Mouse (Mus musculus) liver, postnatal 0 days (tissue): Measurements from ENCODE around the gene Kng2. TPM values are rescaled to one million over a fixed set of nuclear protein-coding genes. Genes with fewer than 3 reads are reported as not detected.
A peak's percentile ranks its signal among the peaks of the same experiment; 100 is the strongest.
"Not testable (repeated sequence)": the region's sequence is repeated elsewhere in the genome, so short reads cannot be mapped to it uniquely, and the experiment has no call there.

Experiments
- ATAC-seq: fragments of 200-750 bp; cut with Nextera tagmentation; 2 replicates; pipeline ENCODE4 v1.8.0; 2017; ENCODE audit warnings: mild to moderate bottlenecking, moderate library complexity
- DNase-seq: peaks from one replicate; pipeline ENCODE4 v3.0.0-alpha.2; 2016
- H3K27ac ChIP-seq: fragments of 300-500 bp; sonication (generic); 2 replicates; pipeline ENCODE4 v1.5.1; 2014; ENCODE audit warnings: antibody characterized with exemption, moderate library complexity, mild to moderate bottlenecking, low read depth
- H3K27me3 ChIP-seq: fragments of 300-500 bp; sonication (generic); 2 replicates; pipeline ENCODE4 v1.6.1; 2014; ENCODE audit warnings: low read length, control low read depth, mixed read lengths; ENCODE audit not compliant: insufficient read depth
- H3K36me3 ChIP-seq: fragments of 300-500 bp; sonication (generic); replicated peaks from 2 replicates; pipeline ENCODE4 v1.6.1; 2014; ENCODE audit warnings: mild to moderate bottlenecking, control low read depth, low read length, moderate library complexity, mixed read lengths; ENCODE audit not compliant: insufficient read depth
- H3K4me1 ChIP-seq: fragments of 300-500 bp; sonication (generic); 2 replicates; pipeline ENCODE4 v1.6.1; 2014; ENCODE audit warnings: antibody characterized with exemption, mild to moderate bottlenecking, control low read depth; ENCODE audit not compliant: insufficient read depth
- H3K4me2 ChIP-seq: fragments of 300-500 bp; sonication (generic); 2 replicates; pipeline ENCODE4 v1.6.1; 2014; ENCODE audit warnings: low read depth, mild to moderate bottlenecking, low read length, moderate library complexity, mixed read lengths
- H3K4me3 ChIP-seq: fragments of 300-500 bp; sonication (generic); 2 replicates; pipeline ENCODE4 v1.5.1; 2014; ENCODE audit warnings: low read depth, low read length
- H3K9ac ChIP-seq: fragments of 300-500 bp; sonication (generic); replicated peaks from 2 replicates; pipeline ENCODE4 v1.6.1; 2014; ENCODE audit warnings: mild to moderate bottlenecking, moderate library complexity
- H3K9me3 ChIP-seq: fragments of 300-500 bp; sonication (generic); 2 replicates; pipeline ENCODE4 v1.6.1; 2016; ENCODE audit warnings: mild to moderate bottlenecking, control low read depth, low read length, mixed read lengths
- CTCF ChIP-seq: sonication (generic); IDR thresholded peaks from 2 replicates; pipeline ENCODE4 v1.5.1; 2016; ENCODE audit warnings: antibody characterized with exemption, low read depth
- EP300 ChIP-seq: IDR thresholded peaks from 2 replicates; pipeline ENCODE4 v1.6.1; 2016; ENCODE audit warnings: antibody characterized with exemption, low read depth, mild to moderate bottlenecking
- WGBS: fragments of 180-500 bp; shearing (Covaris S2); extraction: QIAGEN DNeasy Blood & Tissue Kit; methylation state at CpG from one replicate; pipeline ENCODE4 v1.1.7; 2014; ENCODE audit not compliant: insufficient replicate concordance; 5-methylcytosine and 5-hydroxymethylcytosine counted together
- polyA plus RNA-seq: library from polyadenylated mRNA; unstranded; fragments of >200 nt; fragmentation: Nextera tagmentation; extraction: Ambion mirVana; gene quantifications from 2 replicates; pipeline ENCODE4 v1.2.1, GENCODE M21; 2015

Kng2 gene
- polyA plus RNA-seq, 1 experiment from 2014 or later, result 348 TPM

- no peak for ATAC-seq
- DNase-seq, result no peak
- Histone ChIP-seq H3K36me3 (no peaks in the 10 kb centered on the region), H3K27ac (no peak overlapping the region), H3K4me2 (no peak overlapping the region), H3K9me3 (no peaks in the 10 kb centered on the region), H3K4me1 (0 out of 2 replicates have a peak, but pooled peaks cover 2% of the 10 kb centered on the region), H3K9ac (no peak overlapping the region), H3K27me3 (no peaks in the 10 kb centered on the region), H3K4me3 (no peak overlapping the region)
- no peak for TF ChIP-seq CTCF
- 49% methylated on average over 4 of the region's 4 CpGs for WGBS
Observed at GRCm38 (mm10) chr16:23040876-23041275, 11.6 kb upstream of the Kng2 start.

GRCm38 (mm10) chr16:23039281-23039680, 10.0 kb upstream of the Kng2 start:
- Histone ChIP-seq H3K36me3 (no peaks in the 10 kb centered on the region), H3K9me3 (no peaks in the 10 kb centered on the region), H3K27ac (peak overlapping the region; percentile 84), H3K9ac (no peak overlapping the region), H3K27me3 (no peaks in the 10 kb centered on the region), H3K4me2 (no peak overlapping the region), H3K4me1 (peaks cover 2% of the 10 kb centered on the region; the same call in 1 of the 2 replicates), H3K4me3 (no peak overlapping the region)
- WGBS, result 66% methylated on average over 4 of the region's 4 CpGs
- no peak for TF ChIP-seq CTCF
- peak; percentile 32; the same call in 1 of the 2 replicates for TF ChIP-seq EP300
- DNase-seq (no peak), ATAC-seq (peak; percentile 83)

GRCm38 (mm10) chr16:23037744-23038143, 8.5 kb upstream of the Kng2 start:
- no peak overlapping the region for H3K9ac ChIP-seq

DNA sequence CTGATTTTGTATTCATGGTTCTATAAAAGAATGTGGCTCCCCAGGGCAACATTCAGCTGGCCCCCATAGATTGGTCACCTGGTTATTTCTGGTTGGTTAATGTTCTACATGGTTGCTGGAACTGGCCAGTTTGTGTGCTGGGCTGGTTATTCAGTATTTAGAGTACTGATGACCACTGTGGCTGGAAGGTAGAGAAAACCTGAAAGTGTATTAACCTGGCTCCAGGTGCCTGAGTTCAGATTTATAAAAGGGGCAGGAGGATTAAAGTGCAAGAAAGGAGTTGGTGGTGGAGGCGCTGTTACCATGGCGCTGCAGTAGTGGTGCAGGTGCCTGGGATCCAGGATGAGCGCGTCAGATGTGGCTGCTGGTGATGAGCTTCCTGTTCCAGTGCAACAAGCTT, 4.4 kb upstream of the Kng2 start:
- DNase-seq, result no peak
- TF ChIP-seq EP300 (no peak), CTCF (no peak)

More at GRCm38 (mm10) chr16:23037744-23038143, 8.5 kb upstream of the Kng2 start:
- no peak overlapping the region for H3K4me2 ChIP-seq
- H3K4me1 ChIP-seq, result peaks cover 5% of the 10 kb centered on the region; the same call in 1 of the 2 replicates
- ATAC-seq (peak; percentile 78), DNase-seq (no peak)
- no peak overlapping the region for H3K4me3 ChIP-seq
- 55% methylated on average over 7 of the region's 7 CpGs for WGBS
- no peak for TF ChIP-seq CTCF
- TF ChIP-seq EP300, result no peak
- no peaks in the 10 kb centered on the region for H3K9me3 ChIP-seq
- no peaks in the 10 kb centered on the region for H3K27me3 ChIP-seq
- H3K36me3 ChIP-seq, result no peaks in the 10 kb centered on the region
- peak overlapping the region; percentile 70 for H3K27ac ChIP-seq

DNA sequence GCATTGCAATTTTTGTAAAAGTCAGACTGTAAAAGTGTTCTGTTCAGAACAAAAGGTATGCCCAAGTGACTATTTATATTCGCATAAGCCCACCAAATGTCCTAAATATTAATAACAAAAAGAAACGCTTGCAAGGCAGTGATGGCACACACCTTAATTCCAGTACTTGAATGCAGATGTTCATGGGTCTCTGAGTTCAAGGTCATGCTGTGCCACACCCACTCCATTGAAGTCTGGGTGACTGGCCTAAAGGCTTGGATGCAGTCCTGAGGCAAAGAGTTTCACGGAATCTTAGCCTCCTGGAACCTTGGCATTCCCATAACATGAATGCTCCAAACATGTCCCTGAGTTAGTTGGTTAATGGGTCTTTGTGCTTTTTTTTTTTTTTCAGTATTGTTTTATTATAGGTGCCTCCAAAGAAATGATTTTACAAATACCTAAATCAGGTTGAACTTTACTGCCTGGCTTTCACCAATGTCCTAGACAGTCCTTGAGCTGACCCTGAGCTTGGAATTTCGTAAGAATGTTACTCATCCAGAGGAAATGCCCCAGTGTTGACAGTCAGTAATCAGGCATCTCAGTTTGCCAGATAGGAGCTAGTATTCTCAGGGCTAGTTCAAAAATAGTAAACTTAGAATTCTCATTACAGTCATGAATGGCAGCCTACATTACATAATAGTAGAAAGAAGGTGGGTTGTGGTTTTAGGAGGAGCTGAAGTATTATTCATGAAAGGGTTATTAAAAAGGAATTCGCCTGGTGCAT, 1.6 kb upstream of the Kng2 start:
- no peak for DNase-seq
- WGBS, result 71% methylated on average over 5 of the region's 5 CpGs
- H3K27ac ChIP-seq, result peak overlapping the region; percentile 29; the same call in 1 of the 2 replicates
- H3K9ac ChIP-seq, result no peak overlapping the region
- H3K27me3 ChIP-seq, result no peaks in the 10 kb centered on the region
- peaks cover 8% of the 10 kb centered on the region; the same call in 1 of the 2 replicates for H3K4me1 ChIP-seq
- no peak for ATAC-seq
- no peak for TF ChIP-seq CTCF
- TF ChIP-seq EP300, result no peak
- no peaks in the 10 kb centered on the region for H3K9me3 ChIP-seq
- no peaks in the 10 kb centered on the region for H3K36me3 ChIP-seq
- H3K4me2 ChIP-seq, result no peak overlapping the region
- H3K4me3 ChIP-seq, result no peak overlapping the region

More for the DNA sequence above, 4.4 kb upstream of the Kng2 start:
- Histone ChIP-seq H3K4me2 (no peak overlapping the region), H3K36me3 (no peaks in the 10 kb centered on the region), H3K27ac (peak overlapping the region; percentile 29; the same call in 1 of the 2 replicates), H3K4me3 (no peak overlapping the region), H3K9ac (no peak overlapping the region), H3K27me3 (no peaks in the 10 kb centered on the region), H3K4me1 (peaks cover 5% of the 10 kb centered on the region; the same call in 1 of the 2 replicates), H3K9me3 (no peaks in the 10 kb centered on the region)
- 88% methylated on average over 4 of the region's 4 CpGs for whole genome bisulfite sequencing
- ATAC-seq, result no peak

DNA sequence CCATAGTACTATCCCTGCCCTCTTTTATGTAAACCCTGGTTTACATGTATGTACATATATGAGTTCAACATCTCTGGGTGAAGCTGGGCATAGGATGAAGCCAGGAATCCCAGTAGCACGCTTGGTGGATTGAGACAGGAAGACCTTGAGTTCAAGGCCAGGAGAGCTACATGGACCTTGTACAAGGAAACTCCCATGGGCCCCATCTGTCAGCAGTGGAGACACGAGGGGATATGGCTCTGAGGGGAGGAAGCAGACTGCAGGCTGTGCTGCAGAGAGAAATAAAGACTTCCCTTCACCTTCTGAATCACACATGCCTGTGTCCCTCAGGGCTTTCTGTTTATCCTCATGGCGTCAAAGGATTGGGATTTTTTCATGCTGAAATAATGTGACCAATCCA, 1.9 kb downstream of the Kng2 start:
- peak overlapping the region; percentile 62 for H3K4me2 ChIP-seq
- not testable (repeated sequence) for H3K27ac ChIP-seq, H3K36me3 ChIP-seq, DNase-seq, H3K27me3 ChIP-seq, H3K9me3 ChIP-seq, H3K4me3 ChIP-seq, H3K4me1 ChIP-seq, ATAC-seq, H3K9ac ChIP-seq
- 50% methylated on average over 3 of the region's 3 CpGs for WGBS
